Mouse (Mus musculus): ENCODE results near the gene Mmaa.

DNA sequence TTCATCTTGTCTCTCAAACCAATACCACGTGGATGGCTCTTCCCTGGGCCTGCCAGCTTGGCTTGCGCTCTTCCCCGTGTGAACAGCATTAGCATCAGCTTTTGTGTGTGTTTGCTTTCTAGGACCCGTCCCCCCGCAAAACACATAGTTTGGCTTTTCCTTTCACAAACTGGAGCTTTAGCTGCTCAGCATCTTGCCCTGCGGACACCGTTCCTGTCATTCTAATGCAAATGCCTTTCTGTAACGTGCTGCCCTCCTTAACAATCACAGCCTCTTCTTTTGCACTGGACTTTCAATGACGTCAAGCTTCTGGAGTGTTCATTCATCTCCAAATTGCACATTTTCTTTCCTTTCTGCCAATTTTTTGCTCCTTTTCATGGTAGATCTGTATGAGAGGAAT is 70.4 kb downstream of the Mmaa start:
- no peak for TF ChIP-seq CTCF (IDR thresholded peaks at IDR 0.05; ENCODE audit: low read depth)
- no peak for TF ChIP-seq EP300 (optimal IDR thresholded peaks at IDR 0.05)
